Mouse (Mus musculus): ENCODE measurements around the gene Nxt1. TPM values are rescaled to one million over a fixed set of nuclear protein-coding genes. Genes with fewer than 3 reads are reported as not detected.

Gene Nxt1
- polyA plus RNA-seq (2012): 29.7 and 37.5 TPM in 2 replicates

DNA sequence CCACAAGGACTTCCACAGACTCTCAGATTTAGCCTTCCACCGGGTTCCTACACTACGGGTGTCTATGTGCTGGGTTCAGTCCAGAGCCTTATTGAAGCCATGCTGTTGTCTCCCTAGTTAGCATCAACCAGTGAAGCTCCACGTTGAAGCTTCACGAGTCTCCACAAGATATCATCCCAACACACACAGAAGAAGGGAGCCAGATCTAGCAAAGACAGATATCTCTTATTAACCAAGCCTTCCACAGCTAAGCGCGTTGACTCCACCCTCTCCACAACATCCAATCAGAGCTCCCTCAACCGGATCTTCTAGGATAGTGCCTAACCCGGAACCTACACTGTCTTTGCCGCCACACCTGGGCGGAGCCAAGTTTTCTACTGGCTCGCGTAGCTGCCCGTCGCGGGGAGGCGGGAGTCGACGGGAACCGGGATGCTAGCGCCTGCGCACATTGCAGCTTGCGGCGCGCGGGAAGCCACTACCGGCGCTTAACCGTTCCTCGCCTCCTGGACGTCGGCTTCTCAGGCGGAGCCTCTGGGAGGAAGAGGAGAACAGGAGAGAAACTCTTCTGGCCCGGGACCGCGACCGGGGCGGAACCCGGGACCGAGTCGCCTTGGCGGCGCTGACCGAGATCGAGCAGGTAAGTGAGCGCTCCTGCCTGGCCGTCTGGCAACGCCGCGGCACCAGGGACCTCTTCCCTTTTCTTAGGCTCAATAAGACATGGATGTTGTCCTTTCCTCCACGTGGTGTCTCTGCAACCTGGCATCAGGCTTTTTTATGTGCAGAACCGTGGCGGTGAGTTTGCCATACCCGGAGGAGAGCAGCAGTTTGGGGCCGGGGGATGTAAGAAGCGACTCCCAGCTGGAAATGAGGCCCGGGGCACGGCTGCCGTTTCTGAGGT, at the start of gene Nxt1:
Gene Nxt1, plus strand, starts transcription at position 403 of the 898 bp plus-strand sequence.
- TF ChIP-seq GATA1 (IDR thresholded peaks at IDR 0.05; ENCODE audit: low read length): no peak

DNA sequence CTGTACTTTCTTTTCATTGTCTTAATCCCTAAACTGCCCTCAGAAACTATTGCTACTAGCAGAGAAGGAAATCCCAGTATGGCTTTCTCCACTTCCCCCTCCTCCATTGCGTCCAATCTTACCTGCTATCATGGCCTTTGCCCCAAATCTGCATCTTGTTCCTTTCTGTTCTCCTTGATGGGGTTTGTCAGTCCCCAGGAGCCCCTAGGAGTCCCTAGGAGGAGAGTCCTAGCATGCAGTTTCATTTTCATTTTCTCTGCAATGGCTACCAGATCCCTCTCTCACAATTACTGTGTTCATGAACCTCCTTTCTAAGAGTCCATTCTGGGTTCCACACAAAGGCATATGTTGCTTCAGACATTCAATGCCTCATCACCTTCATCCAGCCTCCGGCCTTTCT, 49.3 kb upstream of the Nxt1 start:
- TF ChIP-seq GATA1 (IDR thresholded peaks at IDR 0.05; ENCODE audit: low read length): no peak

DNA sequence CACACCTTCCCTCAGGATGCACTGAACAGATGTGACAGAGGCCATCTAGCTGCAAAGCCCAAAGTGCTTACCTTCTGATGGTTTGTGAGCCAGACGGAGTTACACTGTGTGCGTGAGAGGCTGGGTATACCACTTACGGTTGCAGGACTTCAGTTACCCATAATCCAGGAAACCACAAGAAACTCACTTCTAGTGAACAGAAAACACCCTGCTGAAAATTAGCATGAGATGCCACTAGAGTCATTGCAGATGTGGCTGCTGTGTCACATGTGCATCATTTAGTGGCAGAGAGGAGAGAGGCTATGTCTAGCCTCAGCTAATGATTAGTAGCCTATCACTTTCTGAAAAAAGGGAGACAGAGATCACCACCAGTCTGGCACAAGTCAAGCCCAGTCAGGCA, 47.9 kb upstream of the Nxt1 start:
- no peak for TF ChIP-seq GATA1 (IDR thresholded peaks at IDR 0.05; ENCODE audit: low read length)

DNA sequence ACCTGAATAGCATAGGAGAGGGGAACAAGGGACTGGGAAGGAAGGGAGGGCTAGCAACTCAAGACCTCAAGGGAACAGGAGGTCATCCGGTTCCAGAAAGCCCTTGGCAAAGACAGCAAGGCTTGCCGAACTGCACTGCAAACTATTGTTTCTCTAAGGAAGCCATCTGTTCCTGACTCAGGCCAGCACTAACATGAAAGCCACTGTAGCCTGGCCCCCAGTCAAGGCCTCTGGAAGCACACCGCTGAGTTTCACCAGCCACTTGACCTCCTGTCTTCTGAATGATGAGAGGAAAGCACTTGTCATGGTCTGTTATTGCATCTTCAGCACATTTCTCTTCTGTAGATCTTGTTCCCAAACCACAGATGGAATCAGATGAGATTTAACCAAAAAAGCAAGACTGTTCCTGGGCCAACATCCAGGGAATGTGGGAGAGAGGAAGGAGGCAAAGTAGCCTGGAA, 45.4 kb upstream of the Nxt1 start:
- TF ChIP-seq GATA1 (IDR thresholded peaks at IDR 0.05; ENCODE audit: low read length): no peak

DNA sequence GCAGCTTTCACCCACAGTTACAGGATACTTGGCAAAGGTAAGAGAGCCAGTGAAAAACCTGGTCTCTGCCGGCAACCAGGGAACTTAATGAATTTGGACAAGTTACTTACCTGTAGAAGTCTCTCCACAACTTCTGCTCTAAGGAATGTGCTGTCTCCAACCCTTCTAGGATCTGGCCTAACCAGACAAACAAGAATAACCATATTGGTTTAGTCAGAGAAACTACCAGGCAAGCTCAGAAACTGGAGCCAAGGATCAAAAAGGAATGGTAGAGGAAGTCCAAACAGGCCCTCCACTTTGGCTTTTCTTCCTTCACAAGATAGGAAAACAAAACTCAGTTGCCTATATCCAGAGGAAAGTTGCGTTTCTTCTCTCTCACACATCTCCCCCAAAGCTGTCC, 41.4 kb upstream of the Nxt1 start:
- TF ChIP-seq GATA1 (IDR thresholded peaks at IDR 0.05; ENCODE audit: low read length): no peak

DNA sequence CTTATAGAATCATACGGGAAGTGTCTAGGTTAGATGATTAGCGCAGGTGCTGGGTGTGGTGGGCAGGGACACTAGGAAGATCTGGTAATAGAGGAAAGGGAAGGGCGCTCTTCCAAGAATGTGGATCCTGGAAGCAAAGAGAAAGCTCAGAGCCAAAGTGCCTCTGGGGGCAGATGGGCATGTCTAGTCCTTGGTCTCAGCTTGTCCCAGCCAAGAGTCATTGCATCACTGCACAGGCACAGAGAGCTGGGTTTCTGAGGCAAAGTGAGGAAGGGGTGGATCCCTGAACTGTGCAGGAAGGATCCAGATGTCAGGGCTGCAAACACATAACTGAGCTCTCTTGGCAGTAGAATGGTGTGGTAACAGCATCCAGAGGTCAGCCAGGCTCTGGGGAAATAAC, 40.8 kb upstream of the Nxt1 start:
- TF ChIP-seq GATA1 (IDR thresholded peaks at IDR 0.05; ENCODE audit: low read length): no peak

DNA sequence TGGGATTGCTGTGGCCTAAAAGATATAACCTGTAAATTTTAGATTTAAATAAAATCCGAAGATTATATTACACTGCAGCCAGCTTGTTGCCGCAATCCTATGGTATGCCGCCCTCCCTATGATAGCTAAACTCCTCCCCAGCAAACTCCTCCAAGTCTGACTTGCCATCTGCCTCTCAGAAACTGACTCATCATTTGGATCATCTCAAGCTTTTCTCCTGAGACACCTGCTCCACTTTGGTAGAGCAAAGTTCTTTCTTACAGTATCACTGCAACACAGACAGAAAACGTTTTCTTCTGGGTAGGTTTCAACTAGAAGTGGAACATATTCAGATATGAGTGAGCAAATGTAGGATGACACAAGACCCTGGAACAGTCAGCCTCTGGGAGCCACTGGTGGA, 37.9 kb upstream of the Nxt1 start:
- no peak for TF ChIP-seq GATA1 (IDR thresholded peaks at IDR 0.05; ENCODE audit: low read length)

DNA sequence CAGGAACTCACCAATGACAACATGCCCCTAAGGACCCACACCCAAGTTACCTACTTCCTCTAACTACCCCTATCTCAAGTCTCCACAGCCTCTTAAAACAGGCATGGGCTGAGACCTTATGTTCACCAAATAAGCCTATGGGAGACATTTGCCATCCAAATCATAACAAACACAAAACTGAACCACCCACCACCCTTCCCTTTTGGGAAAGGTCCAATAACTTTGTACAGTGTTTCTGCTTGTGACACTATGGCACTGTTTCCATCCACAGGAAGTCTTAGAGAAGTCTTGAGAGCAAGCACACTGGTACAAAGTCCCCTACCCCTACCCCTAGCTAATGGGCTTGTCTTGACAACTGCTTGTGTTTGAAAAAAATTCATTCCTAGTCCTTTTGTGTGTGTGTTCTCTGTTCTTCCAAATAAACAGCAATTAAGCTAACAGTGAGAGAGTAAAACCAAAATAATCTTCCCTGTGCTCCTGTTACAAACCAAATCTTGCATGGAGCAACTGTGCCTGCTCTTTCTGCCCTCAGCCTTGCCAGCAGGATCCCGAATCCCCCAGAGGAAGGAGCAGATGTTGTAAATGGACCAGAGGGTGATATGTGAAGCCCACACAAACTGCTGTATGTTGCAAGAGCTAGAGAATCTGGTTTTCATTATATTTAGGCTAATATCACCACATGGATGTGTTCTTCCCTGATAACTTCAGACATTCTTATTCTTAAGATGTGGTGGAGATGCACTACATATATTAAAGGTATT, 29.6 kb upstream of the Nxt1 start:
- TF ChIP-seq GATA1 (IDR thresholded peaks at IDR 0.05; ENCODE audit: low read length): no peak

DNA sequence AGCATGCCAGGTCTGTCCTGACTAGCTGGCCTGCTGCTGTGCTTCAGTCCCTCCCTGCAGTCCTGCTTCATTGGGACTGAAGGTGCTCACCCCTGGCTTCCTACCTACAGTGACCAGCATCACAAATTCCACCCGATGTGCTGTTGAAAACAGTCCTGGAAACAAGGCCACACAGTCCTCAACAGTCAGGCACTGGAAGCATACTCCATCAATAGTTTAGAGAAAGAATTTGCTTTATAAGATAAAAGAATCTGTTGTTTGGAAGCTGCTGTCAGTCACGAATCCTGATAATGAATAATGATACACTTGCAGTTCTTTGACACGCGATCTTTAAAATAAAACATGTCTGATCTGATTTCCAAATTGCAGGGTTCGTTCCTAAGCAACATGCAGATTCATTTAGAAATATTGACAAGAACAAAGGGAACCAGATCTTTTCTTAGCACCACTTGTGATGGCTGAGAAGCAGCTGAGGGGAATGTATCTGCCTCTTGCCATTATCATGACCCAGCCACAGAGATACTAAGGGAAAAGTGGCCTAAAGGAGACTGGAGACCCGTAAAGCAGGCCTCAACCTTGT, 27.9 kb upstream of the Nxt1 start:
- no peak for TF ChIP-seq GATA1 (IDR thresholded peaks at IDR 0.05; ENCODE audit: low read length)

DNA sequence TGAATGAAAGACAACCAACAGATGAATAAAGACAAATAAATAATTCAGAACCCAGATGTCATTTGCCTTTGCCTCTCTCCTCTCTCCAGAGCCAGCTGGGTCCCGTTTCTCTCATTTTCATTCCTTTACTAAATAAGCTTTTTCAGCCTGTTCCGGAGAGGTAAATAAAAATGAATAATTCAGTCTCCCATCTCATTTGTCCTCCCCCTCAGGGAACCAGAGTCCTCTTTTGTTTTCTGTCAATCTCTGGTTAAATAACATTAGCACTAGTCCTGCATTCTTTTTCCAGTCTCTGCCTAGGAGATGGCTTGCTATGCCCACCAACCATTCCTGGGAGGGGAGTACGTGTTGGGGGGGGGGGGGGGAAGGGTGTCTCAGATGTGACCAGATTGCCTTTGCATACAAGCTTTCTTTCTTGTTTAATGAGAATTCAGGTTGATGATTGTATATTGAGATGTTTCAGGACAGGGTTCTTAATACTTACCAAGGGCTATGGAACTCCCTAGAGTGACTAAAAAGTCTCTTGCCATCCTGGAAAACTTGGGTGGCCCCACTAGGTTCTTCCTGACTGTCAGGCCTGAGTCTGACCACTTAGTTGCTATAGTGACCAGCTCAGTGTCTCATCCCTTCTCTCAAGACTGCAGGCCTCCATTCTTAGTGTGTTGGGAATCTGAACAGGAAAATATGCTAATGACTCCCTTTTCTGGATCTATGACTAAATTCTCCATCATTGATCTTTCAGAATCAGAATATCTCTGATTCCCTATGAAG, 21.6 kb upstream of the Nxt1 start:
- no peak for TF ChIP-seq GATA1 (IDR thresholded peaks at IDR 0.05; ENCODE audit: low read length)

DNA sequence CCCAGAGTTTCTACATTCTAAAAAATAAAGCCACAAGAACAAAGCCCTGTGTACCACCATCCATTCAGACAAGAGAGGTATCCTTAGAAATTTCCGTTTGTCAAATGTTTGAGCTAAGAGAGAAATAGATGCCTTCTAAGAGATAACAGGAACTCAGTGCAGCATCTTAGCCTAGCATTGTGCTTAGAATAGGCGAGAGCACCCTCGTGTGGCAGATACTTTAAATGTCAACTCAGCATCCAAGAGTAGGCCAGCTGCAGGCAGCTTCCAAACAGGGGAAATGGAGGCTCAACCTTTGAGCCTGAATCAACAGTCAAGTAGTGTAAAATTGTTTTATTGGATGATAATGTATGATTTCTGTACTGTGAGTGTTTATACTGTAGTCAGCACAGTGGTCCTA, 17.4 kb upstream of the Nxt1 start:
- no peak for TF ChIP-seq GATA1 (IDR thresholded peaks at IDR 0.05; ENCODE audit: low read length)

DNA sequence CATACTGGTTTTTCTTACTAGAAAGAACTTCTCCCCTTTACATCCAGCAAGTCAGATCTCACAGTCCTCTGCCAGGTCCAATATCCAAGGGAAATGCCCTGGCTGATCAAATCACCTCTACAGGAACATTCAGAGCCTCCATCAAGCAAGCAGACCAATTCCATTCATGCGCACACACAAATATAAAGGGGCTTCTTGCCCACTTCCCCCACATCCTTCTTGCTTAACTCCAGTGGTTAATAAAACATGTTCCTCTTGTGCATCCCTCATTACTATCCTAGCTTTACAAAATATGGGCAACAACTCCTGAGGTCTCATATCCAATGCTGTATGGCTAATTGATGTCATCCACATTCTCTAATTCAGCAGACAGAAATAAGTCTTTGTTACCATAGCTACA, 8.9 kb upstream of the Nxt1 start:
- TF ChIP-seq GATA1 (IDR thresholded peaks at IDR 0.05; ENCODE audit: low read length): no peak

DNA sequence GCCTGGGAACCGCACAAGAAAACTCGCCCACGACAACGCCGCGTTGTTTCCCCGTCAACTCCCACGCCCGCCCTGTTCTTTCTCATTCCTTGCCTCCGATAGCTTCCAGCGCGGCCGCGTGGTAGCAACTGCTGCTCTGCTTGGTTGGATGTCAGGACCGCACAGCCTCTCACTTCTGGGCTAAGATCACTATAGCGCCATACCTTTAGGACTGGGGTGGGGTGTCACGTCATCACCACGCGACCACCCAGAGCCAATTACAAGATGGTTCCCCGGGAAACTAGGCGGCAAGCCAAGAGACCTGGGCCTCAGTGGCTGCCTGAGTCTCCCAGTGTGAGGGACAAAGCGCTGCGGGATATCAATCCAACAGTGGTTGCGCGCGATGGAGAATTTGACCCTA, 5.4 kb downstream of the Nxt1 start:
- no peak for TF ChIP-seq GATA1 (IDR thresholded peaks at IDR 0.05; ENCODE audit: low read length)

DNA sequence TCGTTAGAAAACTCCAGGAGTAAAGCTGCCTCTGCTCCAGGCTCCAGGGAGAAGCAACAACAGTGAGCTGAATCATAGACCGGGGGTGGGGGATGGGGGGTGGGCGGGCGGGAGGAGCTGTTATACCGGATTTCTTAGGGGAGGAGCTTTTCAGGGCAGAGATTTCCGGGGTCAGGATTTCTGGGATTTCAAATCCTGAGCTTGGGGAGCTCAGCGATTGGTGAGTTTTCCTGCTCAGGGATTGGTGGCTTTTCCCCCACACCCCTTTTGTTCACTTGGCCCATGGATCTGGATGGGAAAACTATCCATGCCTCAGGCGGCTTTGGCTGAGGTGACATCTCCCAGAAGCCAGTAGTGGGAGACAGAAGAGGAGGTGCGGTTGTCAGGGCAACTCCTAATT, 6.9 kb downstream of the Nxt1 start:
- TF ChIP-seq GATA1 (IDR thresholded peaks at IDR 0.05; ENCODE audit: low read length): no peak

DNA sequence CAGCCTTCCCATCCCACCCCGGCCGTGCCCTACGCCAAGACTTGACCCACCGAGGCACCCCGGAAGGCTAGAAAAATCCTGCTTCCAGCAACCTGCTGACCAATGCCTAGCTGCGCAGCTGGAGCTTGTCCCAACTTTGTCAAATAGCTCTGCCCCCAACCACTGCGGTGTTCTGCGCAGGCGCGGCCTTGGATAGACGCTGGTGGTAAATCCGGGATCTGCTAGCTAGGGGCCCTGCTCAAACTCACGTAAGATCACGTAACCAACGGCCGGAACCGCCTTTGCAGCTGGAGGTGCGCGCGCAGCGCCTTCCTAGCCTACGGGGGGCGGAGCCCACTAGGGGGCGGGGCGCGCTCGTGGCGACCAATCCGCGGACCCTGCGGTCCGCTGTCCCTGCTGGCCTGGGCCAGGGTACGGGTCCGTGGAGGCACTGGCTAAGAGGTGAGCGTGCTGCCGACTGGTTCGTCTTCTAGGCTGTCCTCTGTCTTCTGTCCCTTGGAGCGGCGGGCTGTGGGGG, 8.4 kb downstream of the Nxt1 start, which contains the start of gene Gzf1:
Gene Gzf1, plus strand, starts transcription at position 249 of the 517 bp plus-strand sequence.
- TF ChIP-seq GATA1 (IDR thresholded peaks at IDR 0.05; ENCODE audit: low read length): no peak

Measured in G1E-ER4 (cell line).